Mouse (Mus musculus): ENCODE results near the gene Ifnar1. TPM values are rescaled to one million over a fixed set of nuclear protein-coding genes. Genes with fewer than 3 reads are reported as not detected.

Ifnar1 gene
- polyA plus RNA-seq, 1 experiment from 2014 or later = 53.8 TPM

DNA sequence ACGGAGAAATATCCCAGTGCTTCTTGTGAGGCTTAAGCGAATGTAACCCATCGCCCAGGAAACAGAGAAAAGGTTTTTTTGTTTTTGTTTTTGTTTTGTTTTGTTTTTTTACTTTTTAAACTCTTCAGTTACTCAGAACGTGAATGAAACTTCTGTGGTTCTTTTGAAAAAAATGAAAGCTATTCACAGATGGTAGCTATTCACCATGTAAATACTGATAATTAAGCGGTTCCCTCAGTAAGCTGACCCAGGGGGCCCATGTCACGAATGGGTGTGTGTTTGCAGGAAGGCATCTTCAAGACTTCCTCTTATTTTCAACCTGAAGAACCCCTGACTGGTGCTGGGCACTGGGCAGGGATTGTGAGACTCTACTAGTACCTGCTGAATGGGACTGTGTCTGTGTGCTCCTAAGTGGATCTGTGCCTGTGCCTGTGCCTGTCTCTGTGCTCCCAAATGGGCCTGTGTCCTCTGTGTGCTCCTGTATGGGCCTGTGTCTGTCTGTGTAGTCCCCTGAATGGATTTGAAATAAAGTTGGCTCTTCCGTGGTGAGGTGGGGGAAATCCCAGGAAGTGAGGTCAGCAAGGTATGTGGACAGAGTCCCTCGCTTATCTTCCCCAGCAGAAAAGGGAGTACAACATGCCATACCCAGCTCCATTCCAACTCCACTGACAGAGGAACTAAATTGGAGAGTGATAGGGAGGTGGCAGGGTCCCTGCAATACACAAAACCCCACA lies 38.1 kb upstream of the Ifnar1 start:
- Histone ChIP-seq H3K4me3 (ENCODE audit: low read depth, low read length) (no peak overlapping the region), H3K36me3 (ENCODE audit: control insufficient read depth, insufficient read depth, low read length) (no peaks in the 10 kb centered on the region), H3K9me3 (ENCODE audit: control insufficient read depth, low read length) (no peaks in the 10 kb centered on the region), H3K27me3 (ENCODE audit: control insufficient read depth, insufficient read depth, low read length) (no peaks in the 10 kb centered on the region), H3K27ac (ENCODE audit: low read depth, low read length) (no peak overlapping the region), H3K9ac (ENCODE audit: low read length) (no peak overlapping the region), H3K4me1 (ENCODE audit: control insufficient read depth, insufficient read depth, low read length) (no peaks in the 10 kb centered on the region), H3K4me2 (no peak overlapping the region)
- DNase-seq (ENCODE audit: low spot score, missing footprints) (no peak), ATAC-seq (ENCODE audit: low FRiP score) (no peak)
- WGBS = 80% methylated on average over 8 of the region's 8 CpGs

DNA sequence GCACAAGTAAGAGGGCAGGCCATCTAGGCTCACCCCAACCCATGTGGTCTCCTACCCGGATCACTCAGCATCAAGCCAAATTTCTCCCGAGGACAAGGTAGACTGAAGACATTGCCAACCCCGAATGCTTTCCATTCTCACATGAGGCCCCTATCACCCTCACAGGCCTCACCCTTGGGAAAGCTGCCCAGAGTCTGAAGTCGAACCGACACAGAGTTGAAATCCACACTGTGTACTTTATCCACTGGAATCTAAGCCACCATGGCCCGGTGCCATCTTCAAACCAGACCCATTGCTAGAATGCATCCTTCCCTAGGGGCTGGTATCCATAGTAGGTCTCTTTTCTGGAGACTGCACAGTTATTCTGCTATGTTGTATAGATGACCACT lies 37.5 kb upstream of the Ifnar1 start:
- 90% methylated on average over 6 of the region's 6 CpGs for WGBS
- Histone ChIP-seq H3K4me1 (ENCODE audit: control insufficient read depth, insufficient read depth, low read length) (no peaks in the 10 kb centered on the region), H3K4me2 (no peak overlapping the region), H3K4me3 (ENCODE audit: low read depth, low read length) (no peak overlapping the region), H3K36me3 (ENCODE audit: control insufficient read depth, insufficient read depth, low read length) (no peaks in the 10 kb centered on the region), H3K9me3 (ENCODE audit: control insufficient read depth, low read length) (no peaks in the 10 kb centered on the region), H3K27me3 (ENCODE audit: control insufficient read depth, insufficient read depth, low read length) (no peaks in the 10 kb centered on the region), H3K27ac (ENCODE audit: low read depth, low read length) (no peak overlapping the region), H3K9ac (ENCODE audit: low read length) (no peak overlapping the region)
- no peak for DNase-seq (ENCODE audit: low spot score, missing footprints)
- ATAC-seq (ENCODE audit: low FRiP score) = no peak

DNA sequence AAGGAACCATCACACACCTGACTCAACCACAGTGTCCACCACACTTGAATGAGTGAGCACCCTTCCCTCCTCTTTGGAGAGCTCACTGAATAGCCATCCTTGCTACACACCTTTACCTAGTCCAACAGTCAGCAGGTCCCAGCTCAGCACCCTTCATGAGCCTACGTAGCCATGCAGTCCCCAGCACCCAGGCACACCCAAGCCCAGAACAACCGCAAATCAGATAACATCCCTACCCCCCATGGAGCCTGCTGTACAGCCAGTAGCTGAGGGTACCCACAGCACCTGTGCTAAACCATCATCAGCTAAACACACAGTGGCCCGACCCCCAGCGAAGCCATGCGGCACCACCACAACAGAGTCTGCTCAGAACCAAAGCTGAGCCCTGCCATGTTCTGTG lies 37.0 kb upstream of the Ifnar1 start:
- no peak overlapping the region for H3K4me3 ChIP-seq (ENCODE audit: low read depth, low read length)
- no peak for DNase-seq (ENCODE audit: low spot score, missing footprints)
- H3K27ac ChIP-seq (ENCODE audit: low read depth, low read length) = no peak overlapping the region
- ATAC-seq (ENCODE audit: low FRiP score) = no peak
- H3K4me2 ChIP-seq = no peak overlapping the region
- no peaks in the 10 kb centered on the region for H3K27me3 ChIP-seq (ENCODE audit: control insufficient read depth, insufficient read depth, low read length)
- no peaks in the 10 kb centered on the region for H3K36me3 ChIP-seq (ENCODE audit: control insufficient read depth, insufficient read depth, low read length)
- H3K9me3 ChIP-seq (ENCODE audit: control insufficient read depth, low read length) = no peaks in the 10 kb centered on the region
- H3K4me1 ChIP-seq (ENCODE audit: control insufficient read depth, insufficient read depth, low read length) = no peaks in the 10 kb centered on the region
- H3K9ac ChIP-seq (ENCODE audit: low read length) = no peak overlapping the region
- WGBS = 93% methylated on average over 5 of the region's 5 CpGs

DNA sequence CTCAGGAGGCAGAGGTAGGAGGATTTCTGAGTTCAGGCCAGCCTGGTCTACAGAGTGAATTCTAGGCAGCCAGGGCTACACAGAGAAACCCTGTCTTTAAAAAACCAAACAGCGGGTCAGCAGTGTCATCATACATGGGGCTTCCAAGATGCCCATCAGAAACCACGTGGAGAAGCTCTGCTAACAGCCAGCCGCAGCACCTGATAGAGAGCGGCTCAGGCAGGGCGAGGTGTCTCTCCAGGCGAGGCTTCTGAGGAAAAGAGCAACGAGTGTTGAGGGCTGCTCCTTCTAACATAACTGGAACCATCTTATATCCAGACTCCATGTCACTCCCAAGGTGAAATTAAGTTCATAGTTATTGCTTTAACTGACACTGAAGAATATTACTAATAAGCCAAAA lies 36.1 kb upstream of the Ifnar1 start:
- Histone ChIP-seq H3K36me3 (ENCODE audit: control insufficient read depth, insufficient read depth, low read length) (no peaks in the 10 kb centered on the region), H3K4me3 (ENCODE audit: low read depth, low read length) (no peak overlapping the region), H3K9me3 (ENCODE audit: control insufficient read depth, low read length) (no peaks in the 10 kb centered on the region), H3K9ac (ENCODE audit: low read length) (no peak overlapping the region), H3K4me2 (no peak overlapping the region), H3K27me3 (ENCODE audit: control insufficient read depth, insufficient read depth, low read length) (no peaks in the 10 kb centered on the region), H3K4me1 (ENCODE audit: control insufficient read depth, insufficient read depth, low read length) (no peaks in the 10 kb centered on the region), H3K27ac (ENCODE audit: low read depth, low read length) (no peak overlapping the region)
- DNase-seq (ENCODE audit: low spot score, missing footprints) (no peak), ATAC-seq (ENCODE audit: low FRiP score) (no peak)
- WGBS = 84% methylated on average over 7 of the region's 7 CpGs

DNA sequence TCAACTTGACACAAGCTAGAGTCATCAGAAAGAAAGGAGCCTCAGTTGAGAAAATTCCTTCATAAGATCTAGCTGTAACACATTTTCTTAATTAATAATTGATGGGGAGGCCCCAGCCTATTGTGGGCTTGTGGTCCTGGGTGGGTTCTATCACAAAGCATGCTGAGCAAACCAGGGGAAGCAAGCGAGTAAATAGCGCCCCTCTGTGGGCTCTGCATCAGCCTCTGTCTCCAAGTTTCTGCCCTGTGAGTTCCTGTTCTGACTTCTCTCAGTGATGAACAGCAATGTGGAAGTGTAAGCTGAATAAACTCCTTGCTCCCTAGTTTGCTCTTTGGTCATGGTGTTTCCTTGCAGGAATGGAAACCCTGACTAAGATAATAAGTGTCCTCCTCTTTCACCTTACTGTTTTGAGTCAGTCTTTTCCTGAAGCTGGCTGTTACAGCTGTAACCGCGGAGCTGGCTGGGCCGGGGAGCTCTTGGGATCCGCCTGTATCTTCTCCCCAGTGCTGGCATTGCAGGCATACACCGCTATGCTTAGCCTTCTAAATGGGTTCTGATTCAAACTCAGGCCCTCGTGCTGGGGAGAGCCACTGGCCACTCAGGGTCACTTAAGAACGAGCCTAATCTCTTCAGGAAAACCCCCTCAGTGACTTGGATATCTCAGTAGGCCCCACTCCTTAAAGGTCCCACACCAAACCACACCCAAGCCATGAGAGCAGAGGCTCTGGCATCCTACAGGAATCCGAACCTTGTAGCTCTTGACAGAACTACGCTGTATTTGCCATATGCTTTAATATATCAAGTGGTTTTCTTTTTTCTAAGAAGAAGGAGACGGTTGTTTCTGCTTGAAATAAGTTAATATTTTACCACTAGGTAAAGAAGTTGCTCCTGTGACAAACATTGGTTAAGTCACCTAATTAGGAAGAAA lies 34.6 kb upstream of the Ifnar1 start:
- Histone ChIP-seq H3K4me3 (ENCODE audit: low read depth, low read length) (no peak overlapping the region), H3K27me3 (ENCODE audit: control insufficient read depth, insufficient read depth, low read length) (no peaks in the 10 kb centered on the region), H3K4me2 (no peak overlapping the region), H3K9ac (ENCODE audit: low read length) (no peak overlapping the region), H3K9me3 (ENCODE audit: control insufficient read depth, low read length) (no peaks in the 10 kb centered on the region), H3K27ac (ENCODE audit: low read depth, low read length) (no peak overlapping the region), H3K36me3 (ENCODE audit: control insufficient read depth, insufficient read depth, low read length) (no peaks in the 10 kb centered on the region), H3K4me1 (ENCODE audit: control insufficient read depth, insufficient read depth, low read length) (no peaks in the 10 kb centered on the region)
- no peak for ATAC-seq (ENCODE audit: low FRiP score)
- DNase-seq (ENCODE audit: low spot score, missing footprints) = no peak
- 83% methylated on average over 12 of the region's 12 CpGs for WGBS

DNA sequence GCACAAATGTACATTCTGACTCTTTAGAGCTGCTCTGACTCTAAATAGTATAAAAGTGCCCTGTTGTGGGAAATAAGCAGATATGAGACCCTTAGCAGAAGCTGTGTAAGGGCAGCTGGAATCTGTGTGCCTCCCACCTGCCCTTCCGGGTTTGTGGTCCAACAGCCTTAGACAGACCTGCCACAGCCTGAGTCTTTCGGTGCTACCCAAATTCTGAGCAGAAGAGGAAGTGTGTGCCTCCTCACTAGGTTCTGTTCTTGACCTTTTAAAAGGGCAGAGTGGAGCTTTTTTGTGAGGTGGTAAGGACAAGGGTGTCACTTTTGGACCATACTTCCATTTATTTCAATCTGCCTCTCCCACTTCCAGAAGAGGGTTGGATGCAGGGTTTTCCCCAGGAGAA lies 33.1 kb upstream of the Ifnar1 start:
- H3K9ac ChIP-seq (ENCODE audit: low read length) = no peak overlapping the region
- WGBS = 85% methylated on average over 2 of the region's 2 CpGs
- no peaks in the 10 kb centered on the region for H3K27me3 ChIP-seq (ENCODE audit: control insufficient read depth, insufficient read depth, low read length)
- no peak overlapping the region for H3K4me3 ChIP-seq (ENCODE audit: low read depth, low read length)
- no peaks in the 10 kb centered on the region for H3K36me3 ChIP-seq (ENCODE audit: control insufficient read depth, insufficient read depth, low read length)
- no peak for DNase-seq (ENCODE audit: low spot score, missing footprints)
- no peaks in the 10 kb centered on the region for H3K9me3 ChIP-seq (ENCODE audit: control insufficient read depth, low read length)
- no peak for ATAC-seq (ENCODE audit: low FRiP score)
- H3K27ac ChIP-seq (ENCODE audit: low read depth, low read length) = no peak overlapping the region
- H3K4me2 ChIP-seq = no peak overlapping the region
- no peaks in the 10 kb centered on the region for H3K4me1 ChIP-seq (ENCODE audit: control insufficient read depth, insufficient read depth, low read length)

DNA sequence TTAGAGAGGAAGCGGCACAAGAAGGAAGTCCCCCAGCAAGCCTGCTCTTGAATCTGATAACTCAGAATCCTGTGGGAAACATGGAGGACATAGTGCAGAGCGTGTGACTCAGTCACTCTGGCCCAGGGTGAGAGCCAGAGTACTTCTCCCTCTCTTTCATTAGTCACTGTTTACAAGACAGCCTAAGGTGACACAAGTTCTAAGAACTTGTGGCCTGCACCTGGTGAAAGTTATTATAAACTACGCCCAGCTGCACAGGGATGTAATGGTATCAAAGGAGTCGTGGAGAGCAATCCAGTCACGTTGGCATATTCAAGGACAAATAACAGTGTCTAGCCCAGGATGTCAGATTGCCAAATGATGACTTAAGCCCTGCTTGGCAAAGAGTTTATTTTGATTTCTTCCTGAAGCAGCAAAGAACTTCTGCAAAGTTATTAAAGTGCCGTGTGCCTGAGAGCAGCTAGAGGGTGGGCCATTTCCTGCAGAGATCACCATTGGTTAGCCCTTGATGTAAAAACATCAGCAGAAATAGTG lies 32.6 kb upstream of the Ifnar1 start:
- Histone ChIP-seq H3K27me3 (ENCODE audit: control insufficient read depth, insufficient read depth, low read length) (no peaks in the 10 kb centered on the region), H3K4me3 (ENCODE audit: low read depth, low read length) (no peak overlapping the region), H3K9me3 (ENCODE audit: control insufficient read depth, low read length) (no peaks in the 10 kb centered on the region), H3K27ac (ENCODE audit: low read depth, low read length) (no peak overlapping the region), H3K36me3 (ENCODE audit: control insufficient read depth, insufficient read depth, low read length) (no peaks in the 10 kb centered on the region), H3K4me2 (no peak overlapping the region), H3K9ac (ENCODE audit: low read length) (no peak overlapping the region), H3K4me1 (ENCODE audit: control insufficient read depth, insufficient read depth, low read length) (no peaks in the 10 kb centered on the region)
- WGBS = 72% methylated on average over 6 of the region's 6 CpGs
- ATAC-seq (ENCODE audit: low FRiP score) (no peak), DNase-seq (ENCODE audit: low spot score, missing footprints) (no peak)

DNA sequence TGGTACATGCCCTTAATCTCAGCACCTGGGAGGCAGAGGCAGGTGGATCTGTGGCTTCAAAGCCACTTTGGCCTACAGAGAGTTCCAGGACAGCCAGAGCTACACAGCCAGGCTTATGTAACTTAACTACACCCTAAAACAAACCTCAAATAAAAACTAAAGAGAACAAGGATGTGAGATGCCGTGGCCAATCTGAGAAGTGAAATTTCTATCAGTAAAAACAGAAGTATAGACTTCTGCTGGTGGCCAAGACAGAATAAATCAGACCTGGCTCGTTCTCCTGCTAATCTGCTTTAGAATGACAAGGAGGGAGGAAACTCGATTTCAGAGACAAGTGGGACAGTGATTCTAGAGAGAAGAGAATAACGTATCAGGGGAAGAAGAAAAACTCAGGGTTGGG lies 29.2 kb upstream of the Ifnar1 start:
- Histone ChIP-seq H3K9ac (ENCODE audit: low read length) (no peak overlapping the region), H3K4me1 (ENCODE audit: control insufficient read depth, insufficient read depth, low read length) (no peaks in the 10 kb centered on the region), H3K4me2 (no peak overlapping the region), H3K27me3 (ENCODE audit: control insufficient read depth, insufficient read depth, low read length) (no peaks in the 10 kb centered on the region), H3K4me3 (ENCODE audit: low read depth, low read length) (no peak overlapping the region), H3K27ac (ENCODE audit: low read depth, low read length) (no peak overlapping the region), H3K36me3 (ENCODE audit: control insufficient read depth, insufficient read depth, low read length) (no peaks in the 10 kb centered on the region), H3K9me3 (ENCODE audit: control insufficient read depth, low read length) (no peaks in the 10 kb centered on the region)
- WGBS = 77% methylated on average over 4 of the region's 4 CpGs
- no peak for DNase-seq (ENCODE audit: low spot score, missing footprints)
- ATAC-seq (ENCODE audit: low FRiP score) = no peak

DNA sequence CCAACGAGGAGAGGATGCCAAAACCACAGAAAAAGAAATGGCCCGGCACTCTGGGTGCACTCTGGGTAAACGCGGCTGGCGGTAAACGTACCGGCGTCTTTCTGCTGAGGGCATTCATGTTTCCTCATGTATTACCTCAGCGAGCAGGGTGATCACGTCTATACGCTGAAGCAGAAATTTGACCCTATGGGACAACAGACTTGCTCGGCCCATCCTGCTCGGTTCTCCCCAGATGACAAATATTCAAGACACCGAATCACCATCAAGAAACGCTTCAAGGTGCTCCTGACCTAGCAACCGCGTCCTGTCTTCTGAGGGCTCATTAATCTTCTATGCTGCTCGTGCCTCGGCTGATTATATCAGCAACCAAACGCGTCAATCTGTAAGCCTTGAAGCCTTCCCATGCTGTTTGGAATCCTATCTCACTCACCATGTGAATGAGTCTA lies 26.7 kb upstream of the Ifnar1 start:
- Histone ChIP-seq H3K9me3 (ENCODE audit: control insufficient read depth, low read length) (no peaks in the 10 kb centered on the region), H3K9ac (ENCODE audit: low read length) (no peak overlapping the region), H3K27ac (ENCODE audit: low read depth, low read length) (no peak overlapping the region), H3K36me3 (ENCODE audit: control insufficient read depth, insufficient read depth, low read length) (no peaks in the 10 kb centered on the region), H3K4me2 (no peak overlapping the region), H3K4me1 (ENCODE audit: control insufficient read depth, insufficient read depth, low read length) (no peaks in the 10 kb centered on the region), H3K27me3 (ENCODE audit: control insufficient read depth, insufficient read depth, low read length) (no peaks in the 10 kb centered on the region), H3K4me3 (ENCODE audit: low read depth, low read length) (no peak overlapping the region)
- DNase-seq (ENCODE audit: low spot score, missing footprints) (no peak), ATAC-seq (ENCODE audit: low FRiP score) (no peak)
- WGBS = 89% methylated on average over 21 of the region's 21 CpGs

Measured in midbrain, embryonic 11.5 days (tissue).